Mouse (Mus musculus): Measurements from ENCODE around the gene Nt5c2. TPM values are rescaled to one million over a fixed set of nuclear protein-coding genes. Genes with fewer than 3 reads are reported as not detected.

Nt5c2 gene
- total and polyA plus RNA-seq, 3 experiments: 16.7 to 63.9 (median 58.2) TPM

- H3K9ac ChIP-seq (ENCODE audit: low read depth, low read length): no peak overlapping the region
- H3K36me3 ChIP-seq (ENCODE audit: control insufficient read depth, insufficient read depth, low read length): no peaks in the 10 kb centered on the region
- WGBS: 6% methylated on average over 9 of the region's 9 CpGs
- DNase-seq: no peak
- TF ChIP-seq POLR2A (IDR thresholded peaks at IDR 0.05; ENCODE audit: insufficient read depth, low read depth, low read length) (no peak), EP300 (IDR thresholded peaks at IDR 0.05; ENCODE audit: insufficient read depth, low read depth, low read length) (no peak), CTCF (IDR thresholded peaks at IDR 0.05) (no peak)
- no peak overlapping the region for H3K27ac ChIP-seq
- no peak overlapping the region for H3K4me3 ChIP-seq
- no peaks in the 10 kb centered on the region for H3K79me2 ChIP-seq (replicated peaks; ENCODE audit: control insufficient read depth, insufficient read depth, low read length)
- intact Hi-C loops (cut with DNase I): no loop called here
- no peaks in the 10 kb centered on the region; the same call in 1 of the 2 replicates for H3K4me1 ChIP-seq (ENCODE audit: control insufficient read depth, insufficient read depth, low read length)
- H3K27me3 ChIP-seq (ENCODE audit: control insufficient read depth, insufficient read depth, low read length): peaks cover 20% of the 10 kb centered on the region
These were observed 1.0 kb upstream of the Nt5c2 start for GRCm38 (mm10) chr19:47015965-47016364.

- Histone ChIP-seq H3K4me1 (ENCODE audit: control insufficient read depth, insufficient read depth, low read length) (no peaks in the 10 kb centered on the region; the same call in 1 of the 2 replicates), H3K79me2 (replicated peaks; ENCODE audit: control insufficient read depth, insufficient read depth, low read length) (no peaks in the 10 kb centered on the region), H3K4me3 (no peak overlapping the region), H3K27ac (no peak overlapping the region), H3K27me3 (ENCODE audit: control insufficient read depth, insufficient read depth, low read length) (peaks cover 20% of the 10 kb centered on the region), H3K9ac (ENCODE audit: low read depth, low read length) (no peak overlapping the region), H3K36me3 (ENCODE audit: control insufficient read depth, insufficient read depth, low read length) (no peaks in the 10 kb centered on the region)
- TF ChIP-seq POLR2A (IDR thresholded peaks at IDR 0.05; ENCODE audit: insufficient read depth, low read depth, low read length) (no peak), EP300 (IDR thresholded peaks at IDR 0.05; ENCODE audit: insufficient read depth, low read depth, low read length) (no peak), CTCF (IDR thresholded peaks at IDR 0.05) (no peak)
- 2% methylated on average over 37 of the region's 37 CpGs for WGBS
- no peak for DNase-seq
- intact Hi-C loops (cut with DNase I): no loop called here
These were observed 443 bp upstream of the Nt5c2 start for GRCm38 (mm10) chr19:47015396-47015795.

GRCm38 (mm10) chr19:47014159-47014446 is 850 bp downstream of the Nt5c2 start:
- Histone ChIP-seq H3K4me1 (ENCODE audit: control insufficient read depth, insufficient read depth, low read length) (no peaks in the 10 kb centered on the region; the same call in 1 of the 2 replicates), H3K4me3 (no peak overlapping the region), H3K36me3 (ENCODE audit: control insufficient read depth, insufficient read depth, low read length) (no peaks in the 10 kb centered on the region), H3K9ac (ENCODE audit: low read depth, low read length) (no peak overlapping the region), H3K27me3 (ENCODE audit: control insufficient read depth, insufficient read depth, low read length) (peaks cover 20% of the 10 kb centered on the region), H3K27ac (no peak overlapping the region), H3K79me2 (replicated peaks; ENCODE audit: control insufficient read depth, insufficient read depth, low read length) (no peaks in the 10 kb centered on the region)
- DNase-seq: no peak
- no peak for TF ChIP-seq EP300 (IDR thresholded peaks at IDR 0.05; ENCODE audit: insufficient read depth, low read depth, low read length)
- TF ChIP-seq CTCF (IDR thresholded peaks at IDR 0.05): no peak
- TF ChIP-seq POLR2A (IDR thresholded peaks at IDR 0.05; ENCODE audit: insufficient read depth, low read depth, low read length): no peak
- intact Hi-C loops (cut with DNase I): no loop called here
- 3% methylated on average over 11 of the region's 11 CpGs for WGBS

DNA sequence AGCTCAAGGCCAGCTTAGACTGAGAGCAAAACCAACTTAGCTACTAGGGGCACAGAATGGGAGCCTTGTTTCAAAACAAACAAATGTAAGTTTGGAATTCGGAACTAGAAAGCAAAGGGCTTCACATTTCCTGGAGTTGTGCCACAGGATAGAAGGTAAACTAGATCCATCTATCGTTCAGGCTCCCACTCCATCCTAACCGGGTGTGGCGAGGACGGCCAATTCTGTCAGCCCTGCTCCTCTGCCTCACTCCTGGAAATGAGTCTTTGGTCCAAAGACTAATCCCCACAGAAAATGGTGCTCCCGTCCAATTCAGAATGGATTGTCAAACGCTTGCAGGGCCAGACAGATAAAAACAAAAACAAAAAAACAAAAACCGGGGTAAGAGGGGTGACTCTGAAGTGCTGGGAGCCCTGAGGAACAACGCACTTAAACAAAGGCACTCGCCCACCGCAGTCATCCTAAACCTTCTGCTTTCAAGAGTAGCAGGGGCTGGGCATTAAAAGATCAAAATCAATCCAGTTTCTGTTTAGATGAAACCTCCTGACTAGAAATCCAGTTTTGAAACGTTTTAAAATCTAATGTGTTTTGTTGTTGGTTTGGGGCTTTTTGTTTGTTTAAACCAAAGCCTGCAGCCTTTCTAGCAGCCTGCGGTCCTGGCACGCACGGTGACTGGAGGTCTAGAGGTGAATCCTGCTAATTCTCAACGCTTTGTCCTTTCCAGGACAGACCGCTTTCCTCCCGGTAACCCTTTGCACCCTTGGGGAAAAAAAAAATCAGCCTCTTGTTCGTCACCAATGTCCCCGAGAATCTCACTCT is 1.4 kb downstream of the Nt5c2 start:
- intact Hi-C loops (cut with DNase I): no loop called here
- 13% methylated on average over 20 of the region's 20 CpGs for WGBS
- Histone ChIP-seq H3K9ac (ENCODE audit: low read depth, low read length) (no peak overlapping the region), H3K27me3 (ENCODE audit: control insufficient read depth, insufficient read depth, low read length) (peaks cover 20% of the 10 kb centered on the region), H3K79me2 (replicated peaks; ENCODE audit: control insufficient read depth, insufficient read depth, low read length) (no peaks in the 10 kb centered on the region), H3K4me1 (ENCODE audit: control insufficient read depth, insufficient read depth, low read length) (no peaks in the 10 kb centered on the region; the same call in 1 of the 2 replicates), H3K4me3 (no peak overlapping the region), H3K36me3 (ENCODE audit: control insufficient read depth, insufficient read depth, low read length) (no peaks in the 10 kb centered on the region), H3K27ac (no peak overlapping the region)
- DNase-seq: no peak
- TF ChIP-seq CTCF (IDR thresholded peaks at IDR 0.05) (no peak), POLR2A (IDR thresholded peaks at IDR 0.05; ENCODE audit: insufficient read depth, low read depth, low read length) (no peak), EP300 (IDR thresholded peaks at IDR 0.05; ENCODE audit: insufficient read depth, low read depth, low read length) (no peak)

DNA sequence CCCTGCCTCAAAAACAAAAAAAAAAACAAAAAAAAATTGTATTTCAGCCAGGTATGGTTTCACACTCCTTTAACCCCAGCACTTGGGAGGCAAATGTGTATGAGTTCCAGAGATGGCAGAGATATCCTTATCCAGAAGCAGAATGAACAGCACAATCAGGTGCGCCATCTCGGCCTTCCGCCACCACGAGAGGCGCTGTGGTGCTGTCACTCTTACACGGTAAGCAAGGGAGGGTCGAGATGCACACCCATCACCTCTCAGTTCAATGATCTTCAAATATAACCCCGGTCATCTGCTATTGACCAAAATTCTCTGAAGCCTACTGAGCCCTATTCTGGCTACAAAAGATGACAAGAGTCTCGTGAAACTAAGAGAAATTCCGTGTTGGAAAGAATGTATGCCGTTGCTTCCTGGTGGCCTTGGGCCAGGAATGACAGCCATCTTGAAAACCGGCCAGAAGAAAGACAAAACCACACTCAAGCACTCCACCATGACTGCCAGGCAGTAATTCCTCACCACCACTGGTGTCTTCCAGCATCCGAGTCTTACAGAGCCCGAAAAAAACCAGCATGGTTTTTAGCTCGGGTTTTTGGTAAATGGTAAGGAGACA is 2.3 kb downstream of the Nt5c2 start:
- WGBS: 76% methylated on average over 15 of the region's 15 CpGs
- DNase-seq: no peak
- Histone ChIP-seq H3K27ac (no peak overlapping the region), H3K9ac (ENCODE audit: low read depth, low read length) (no peak overlapping the region), H3K27me3 (ENCODE audit: control insufficient read depth, insufficient read depth, low read length) (peaks cover 20% of the 10 kb centered on the region), H3K4me3 (no peak overlapping the region), H3K79me2 (replicated peaks; ENCODE audit: control insufficient read depth, insufficient read depth, low read length) (no peaks in the 10 kb centered on the region), H3K4me1 (ENCODE audit: control insufficient read depth, insufficient read depth, low read length) (no peaks in the 10 kb centered on the region; the same call in 1 of the 2 replicates), H3K36me3 (ENCODE audit: control insufficient read depth, insufficient read depth, low read length) (no peaks in the 10 kb centered on the region)
- TF ChIP-seq POLR2A (IDR thresholded peaks at IDR 0.05; ENCODE audit: insufficient read depth, low read depth, low read length): no peak
- TF ChIP-seq CTCF (IDR thresholded peaks at IDR 0.05): no peak
- no peak for TF ChIP-seq EP300 (IDR thresholded peaks at IDR 0.05; ENCODE audit: insufficient read depth, low read depth, low read length)
- intact Hi-C loops (cut with DNase I): no loop called here

DNA sequence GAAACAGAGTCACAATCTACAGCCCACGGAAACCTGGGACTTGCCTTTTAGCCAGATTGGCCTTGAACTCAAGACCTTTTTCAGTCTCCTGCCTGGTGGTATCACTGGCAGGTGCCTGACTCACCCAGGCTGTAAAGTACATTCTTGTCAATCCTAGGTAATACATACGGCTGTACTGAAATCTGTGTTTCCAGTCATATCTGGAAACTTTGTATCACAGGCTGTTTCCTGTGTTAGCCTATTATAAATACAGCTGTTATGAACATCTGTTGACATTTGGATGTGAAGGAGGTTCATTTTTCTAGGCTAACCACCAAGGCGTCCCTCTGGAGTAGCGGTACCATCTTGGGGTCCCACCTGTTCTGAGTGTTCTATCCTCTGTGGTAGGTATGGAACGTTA is 5.0 kb downstream of the Nt5c2 start:
- H3K36me3 ChIP-seq (ENCODE audit: control insufficient read depth, insufficient read depth, low read length): no peaks in the 10 kb centered on the region
- no peak overlapping the region for H3K27ac ChIP-seq
- DNase-seq: no peak
- intact Hi-C loops (cut with DNase I): no loop called here
- no peak overlapping the region for H3K9ac ChIP-seq (ENCODE audit: low read depth, low read length)
- H3K4me1 ChIP-seq (ENCODE audit: control insufficient read depth, insufficient read depth, low read length): no peaks in the 10 kb centered on the region; the same call in 1 of the 2 replicates
- peaks cover 11% of the 10 kb centered on the region for H3K27me3 ChIP-seq (ENCODE audit: control insufficient read depth, insufficient read depth, low read length)
- 71% methylated on average over 5 of the region's 5 CpGs for WGBS
- no peaks in the 10 kb centered on the region for H3K79me2 ChIP-seq (replicated peaks; ENCODE audit: control insufficient read depth, insufficient read depth, low read length)
- H3K4me3 ChIP-seq: no peak overlapping the region
- TF ChIP-seq EP300 (IDR thresholded peaks at IDR 0.05; ENCODE audit: insufficient read depth, low read depth, low read length) (no peak), CTCF (IDR thresholded peaks at IDR 0.05) (no peak), POLR2A (IDR thresholded peaks at IDR 0.05; ENCODE audit: insufficient read depth, low read depth, low read length) (no peak)
